ENCODE assay signal across 8 mouse cellular contexts in the genomic region with DNA sequence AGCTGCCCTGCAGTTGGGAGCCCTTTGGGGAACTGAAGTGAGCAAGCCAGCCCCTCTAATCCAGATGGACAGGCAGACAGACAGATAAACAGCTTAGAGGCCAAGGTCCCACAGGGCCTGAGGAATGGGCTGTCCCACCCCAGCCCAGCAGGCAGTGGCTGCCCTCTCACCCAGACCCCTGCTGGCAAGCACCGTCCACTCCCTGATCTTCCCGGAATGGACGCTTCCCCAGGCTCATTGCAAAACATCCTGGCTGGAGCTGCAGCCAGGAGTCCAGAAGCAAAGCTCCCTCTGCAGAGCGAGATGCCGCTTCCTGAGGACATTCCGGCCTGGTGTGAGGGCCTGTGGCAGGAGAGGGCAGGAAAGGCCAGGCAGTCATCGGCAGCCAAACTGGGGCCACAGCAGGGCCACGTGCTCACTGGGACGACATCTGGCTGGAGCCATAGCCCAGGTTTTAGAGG.
DNase-seq lines count a peak whose midpoint lies in the region; ATAC-seq and TF ChIP-seq lines count a peak whose summit lies in the region.

No protein-coding gene starts in this region.

- ATAC-seq in forebrain, postnatal 0 days = peak; percentile 16; the same call in 1 of the 2 replicates
- ATAC-seq in hindbrain, embryonic 11.5 days (ENCODE audit: low FRiP score) = peak; percentile 30; the same call in 1 of the 2 replicates
- 0 out of 2 replicates have a peak, but pooled peaks have one; percentile 14 for ATAC-seq in limb, embryonic 13.5 days (ENCODE audit: low FRiP score, low read depth)
- peak; percentile 38; the same call in 1 of the 2 replicates for ATAC-seq in midbrain, embryonic 15.5 days (replicated peaks)

- WGBS in forebrain, postnatal 0 days = 20% methylated on average over 9 of the region's 9 CpGs
- WGBS in hindbrain, embryonic 11.5 days = 7% methylated on average over 9 of the region's 9 CpGs
- WGBS in limb, embryonic 13.5 days = 10% methylated on average over 9 of the region's 9 CpGs
- 7% methylated on average over 9 of the region's 9 CpGs for WGBS in midbrain, embryonic 15.5 days

- H3K4me3 ChIP-seq in forebrain, postnatal 0 days (ENCODE audit: low read depth, low read length) = no peak overlapping the region
- no peak overlapping the region for H3K4me3 ChIP-seq in hindbrain, embryonic 11.5 days (ENCODE audit: low read depth, low read length)
- H3K4me3 ChIP-seq in limb, embryonic 13.5 days = peak overlapping the region; percentile 4; the same call in 1 of the 2 replicates
- H3K4me3 ChIP-seq in midbrain, embryonic 15.5 days = no peak overlapping the region

- no peaks in the 10 kb centered on the region; the same call in 1 of the 2 replicates for H3K27me3 ChIP-seq in forebrain, postnatal 0 days (ENCODE audit: insufficient read depth, low read length)
- peaks cover 3% of the 10 kb centered on the region; the same call in 1 of the 2 replicates for H3K27me3 ChIP-seq in hindbrain, embryonic 11.5 days (ENCODE audit: control insufficient read depth, insufficient read depth, low read length)
- no peaks in the 10 kb centered on the region for H3K27me3 ChIP-seq in limb, embryonic 13.5 days
- no peaks in the 10 kb centered on the region for H3K27me3 ChIP-seq in midbrain, embryonic 15.5 days (replicated peaks)

- H3K27ac ChIP-seq in forebrain, postnatal 0 days (ENCODE audit: low read depth, low read length) = no peak overlapping the region
- peak overlapping the region; percentile 30 for H3K27ac ChIP-seq in hindbrain, embryonic 11.5 days (ENCODE audit: low read depth, low read length)
- peak overlapping the region; percentile 75 for H3K27ac ChIP-seq in limb, embryonic 13.5 days
- H3K27ac ChIP-seq in midbrain, embryonic 15.5 days = peak overlapping the region; percentile 29

- H3K9ac ChIP-seq in forebrain, postnatal 0 days = no peak overlapping the region
- peak overlapping the region; percentile 49 for H3K9ac ChIP-seq in hindbrain, embryonic 11.5 days (ENCODE audit: low read depth, low read length)
- peak overlapping the region; percentile 50 for H3K9ac ChIP-seq in limb, embryonic 13.5 days
- no peak overlapping the region for H3K9ac ChIP-seq in midbrain, embryonic 15.5 days

- no peak overlapping the region for H3K4me2 ChIP-seq in forebrain, postnatal 0 days (ENCODE audit: low read depth)
- H3K4me2 ChIP-seq in hindbrain, embryonic 11.5 days (replicated peaks; ENCODE audit: low read depth, low read length) = no peak overlapping the region
- peak overlapping the region; percentile 40 for H3K4me2 ChIP-seq in limb, embryonic 13.5 days (replicated peaks)
- H3K4me2 ChIP-seq in midbrain, embryonic 15.5 days = no peak overlapping the region

- H3K36me3 ChIP-seq in forebrain, postnatal 0 days (ENCODE audit: insufficient read depth) = no peaks in the 10 kb centered on the region
- no peaks in the 10 kb centered on the region for H3K36me3 ChIP-seq in hindbrain, embryonic 11.5 days (ENCODE audit: control insufficient read depth, insufficient read depth, low read length)
- H3K36me3 ChIP-seq in limb, embryonic 13.5 days = no peaks in the 10 kb centered on the region
- no peaks in the 10 kb centered on the region for H3K36me3 ChIP-seq in midbrain, embryonic 15.5 days (replicated peaks)

- DNase-seq in cerebellum, adult 9-11 months = peak; percentile 43
- DNase-seq in cerebellum, adult 8-10 months = no peak
- no peak for DNase-seq in forebrain, postnatal 0 days
- peak; percentile 43 for DNase-seq in hindbrain, embryonic 11.5 days (ENCODE audit: low spot score)
- DNase-seq in yolk sac, embryonic 10.5 days (ENCODE audit: low spot score) = peak; percentile 78
- no peak for DNase-seq in thymus, postnatal 10 days (ENCODE audit: low spot score in 2 of 2)

- TF ChIP-seq CTCF in forebrain, postnatal 0 days (IDR thresholded peaks at IDR 0.05; ENCODE audit: low read depth) = no peak; the same call in 1 of the 2 replicates

- no peaks in the 10 kb centered on the region for H3K9me3 ChIP-seq in forebrain, postnatal 0 days (ENCODE audit: low read length)
- H3K9me3 ChIP-seq in hindbrain, embryonic 11.5 days (ENCODE audit: control insufficient read depth, low read length) = no peaks in the 10 kb centered on the region
- H3K9me3 ChIP-seq in limb, embryonic 13.5 days = no peaks in the 10 kb centered on the region
- H3K9me3 ChIP-seq in midbrain, embryonic 15.5 days = no peaks in the 10 kb centered on the region

- H3K4me1 ChIP-seq in forebrain, postnatal 0 days (ENCODE audit: insufficient read depth) = peaks cover 5% of the 10 kb centered on the region; the same call in 1 of the 2 replicates
- H3K4me1 ChIP-seq in hindbrain, embryonic 11.5 days (replicated peaks; ENCODE audit: control insufficient read depth, insufficient read depth, low read length) = peaks cover 9% of the 10 kb centered on the region
- peaks cover 52% of the 10 kb centered on the region for H3K4me1 ChIP-seq in limb, embryonic 13.5 days
- peaks cover 23% of the 10 kb centered on the region for H3K4me1 ChIP-seq in midbrain, embryonic 15.5 days

Comparison
In these comparisons a context has a peak if more than half of its experiments do, and no peak if none do; other contexts are left out.
1. DNase-seq: peak in cerebellum, adult 9-11 months (single experiment), hindbrain, embryonic 11.5 days (single experiment) and yolk sac, embryonic 10.5 days (single experiment); none in cerebellum, adult 8-10 months (single experiment), forebrain, postnatal 0 days (single experiment) and thymus, postnatal 10 days (0 of 2).
2. H3K9ac ChIP-seq: peak in hindbrain, embryonic 11.5 days (single experiment) and limb, embryonic 13.5 days (single experiment); none in forebrain, postnatal 0 days (single experiment) and midbrain, embryonic 15.5 days (single experiment).
3. Peak in every context shown above with its lines, with median percentiles within 50 percentile points of each other: ATAC-seq.